ENCODE assay signal across 8 mouse cellular contexts in the genomic region with DNA sequence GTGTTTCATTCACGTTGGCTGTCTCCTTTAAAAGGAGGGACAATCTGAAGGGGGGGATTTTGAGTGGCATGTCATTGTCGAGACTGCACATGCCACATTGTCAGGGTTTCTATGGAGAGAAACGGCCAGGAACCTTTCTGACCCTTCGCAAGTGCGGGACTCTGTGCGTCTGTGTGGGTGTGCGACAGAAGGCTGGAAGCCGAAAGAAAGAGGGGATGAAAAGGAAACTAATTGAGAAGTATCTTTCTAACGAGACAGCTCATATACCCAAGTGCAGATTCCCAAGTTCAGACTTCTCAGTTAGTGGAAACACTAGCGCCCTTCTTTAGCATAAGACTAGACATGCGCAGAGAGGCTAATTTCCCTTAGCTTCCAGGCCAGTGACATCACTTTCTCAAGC.
A peak's percentile ranks its signal among the peaks of the same experiment; 100 is the strongest.
DNase-seq lines count a peak whose midpoint lies in the region; ATAC-seq and TF ChIP-seq lines count a peak whose summit lies in the region.
"Had no signal": no experiment of that assay in that cellular context is flagged by ENCODE, and none has a peak within 500 bp of the region (broad histone marks: within the 10 kb centered on the region; RNA-seq: fewer than 3 reads in every experiment).

No protein-coding gene starts in this region.

- peaks cover 10% of the 10 kb centered on the region; the same call in 1 of the 2 replicates for H3K4me1 ChIP-seq in forebrain, embryonic 15.5 days
- peaks cover 13% of the 10 kb centered on the region for H3K4me1 ChIP-seq in midbrain, embryonic 14.5 days (ENCODE audit: control insufficient read depth, insufficient read depth, low read length)
- no peaks in the 10 kb centered on the region for H3K4me1 ChIP-seq in liver, embryonic 11.5 days (replicated peaks; ENCODE audit: control insufficient read depth, insufficient read depth, low read length)

- no peaks in the 10 kb centered on the region for H3K9me3 ChIP-seq in forebrain, embryonic 15.5 days
- H3K9me3 ChIP-seq in midbrain, embryonic 14.5 days (ENCODE audit: control insufficient read depth, low read length) = no peaks in the 10 kb centered on the region
- no peaks in the 10 kb centered on the region for H3K9me3 ChIP-seq in liver, embryonic 11.5 days (ENCODE audit: control insufficient read depth, low read length)

- 8% methylated on average over 11 of the region's 11 CpGs for WGBS in forebrain, embryonic 15.5 days
- 9% methylated on average over 11 of the region's 11 CpGs for WGBS in midbrain, embryonic 14.5 days
- 70% methylated on average over 11 of the region's 11 CpGs for WGBS in liver, embryonic 11.5 days

- peak; percentile 69 for ATAC-seq in forebrain, embryonic 15.5 days (replicated peaks)
- peak; percentile 20; the same call in 1 of the 2 replicates for ATAC-seq in midbrain, embryonic 14.5 days (ENCODE audit: low FRiP score, low TSS enrichment)
- ATAC-seq in liver, embryonic 11.5 days (replicated peaks; ENCODE audit: low FRiP score) = no peak

- no peaks in the 10 kb centered on the region for H3K36me3 ChIP-seq in forebrain, embryonic 15.5 days
- no peaks in the 10 kb centered on the region for H3K36me3 ChIP-seq in midbrain, embryonic 14.5 days (ENCODE audit: control insufficient read depth, insufficient read depth, low read length)
- H3K36me3 ChIP-seq in liver, embryonic 11.5 days (ENCODE audit: control insufficient read depth, insufficient read depth, low read length) = no peaks in the 10 kb centered on the region

- no peaks in the 10 kb centered on the region for H3K27me3 ChIP-seq in forebrain, embryonic 15.5 days
- H3K27me3 ChIP-seq in midbrain, embryonic 14.5 days (ENCODE audit: control insufficient read depth, insufficient read depth, low read length) = no peaks in the 10 kb centered on the region
- H3K27me3 ChIP-seq in liver, embryonic 11.5 days (replicated peaks; ENCODE audit: control insufficient read depth, insufficient read depth, low read length) = no peaks in the 10 kb centered on the region

- no peak for TF ChIP-seq CTCF in brain, embryonic 14.5 days (IDR thresholded peaks at IDR 0.05; ENCODE audit: borderline replicate concordance, extremely low read depth, insufficient read depth, insufficient read length)

- peak overlapping the region; percentile 37 for H3K4me2 ChIP-seq in forebrain, embryonic 15.5 days (replicated peaks)
- peak overlapping the region; percentile 49 for H3K4me2 ChIP-seq in midbrain, embryonic 14.5 days (ENCODE audit: low read length)
- H3K4me2 ChIP-seq in liver, embryonic 11.5 days = no peak overlapping the region

- peak overlapping the region; percentile 24; the same call in 1 of the 2 replicates for H3K4me3 ChIP-seq in forebrain, embryonic 15.5 days
- H3K4me3 ChIP-seq in midbrain, embryonic 14.5 days (replicated peaks; ENCODE audit: low read depth, low read length) = peak overlapping the region; percentile 20
- no peak overlapping the region for H3K4me3 ChIP-seq in liver, embryonic 11.5 days (ENCODE audit: low read depth, low read length)

- peak; percentile 33 for DNase-seq in R1 (ENCODE audit: low read depth, low spot score)
- DNase-seq in brain, embryonic 14.5 days (ENCODE audit: low read depth) = peak; percentile 87
- peak; percentile 64 for DNase-seq in midbrain, embryonic 14.5 days
- DNase-seq in liver, embryonic 11.5 days (ENCODE audit: low spot score) = no peak
- DNase-seq in gastrocnemius, postnatal 25 days = no peak
- no peak for DNase-seq in thymus, postnatal 25 days

- TF ChIP-seq POLR2A in brain, embryonic 14.5 days (IDR thresholded peaks at IDR 0.05; ENCODE audit: borderline replicate concordance, extremely low read depth, insufficient read depth, insufficient read length, poor library complexity, severe bottlenecking) = no peak

- H3K9ac ChIP-seq in forebrain, embryonic 15.5 days (replicated peaks) = peak overlapping the region; percentile 28; the same call in 1 of the 2 replicates
- no peak overlapping the region for H3K9ac ChIP-seq in midbrain, embryonic 14.5 days (replicated peaks; ENCODE audit: low read length)
- no peak overlapping the region for H3K9ac ChIP-seq in liver, embryonic 11.5 days (ENCODE audit: low read depth, low read length)
- H3K9ac ChIP-seq: liver, embryonic 14.5 days had no signal

- H3K27ac ChIP-seq in forebrain, embryonic 15.5 days (replicated peaks) = no peak overlapping the region
- no peak overlapping the region for H3K27ac ChIP-seq in midbrain, embryonic 14.5 days (replicated peaks; ENCODE audit: low read depth, low read length)
- no peak overlapping the region for H3K27ac ChIP-seq in liver, embryonic 11.5 days (ENCODE audit: low read depth, low read length)
- H3K27ac ChIP-seq: liver, embryonic 14.5 days had no signal

Comparison
In these comparisons a context has a peak if more than half of its experiments do, and no peak if none do; other contexts are left out.
1. DNase-seq: peak in R1 (single experiment), brain, embryonic 14.5 days (single experiment) and midbrain, embryonic 14.5 days (single experiment); none in liver, embryonic 11.5 days (single experiment), gastrocnemius, postnatal 25 days (single experiment) and thymus, postnatal 25 days (single experiment).